Mouse (Mus musculus) myocyte (in vitro differentiated cells): Measurements from ENCODE around the gene Avpr2. TPM values are rescaled to one million over a fixed set of nuclear protein-coding genes. Genes with fewer than 3 reads are reported as not detected.

Source experiments
- H3K27me3 ChIP-seq: one replicate; pipeline ENCODE4 v1.6.1; 2011; ENCODE audit not compliant: control insufficient read depth, insufficient read depth, insufficient read length
- H3K36me3 ChIP-seq: one replicate; pipeline ENCODE4 v1.6.1; 2011; ENCODE audit not compliant: control insufficient read depth, insufficient read depth
- H3K4me2 ChIP-seq: one replicate; pipeline ENCODE4 v1.6.1; 2011; ENCODE audit warnings: low read depth, control low read depth
- H3K4me3 ChIP-seq: one replicate; pipeline ENCODE4 v1.5.1; 2011; ENCODE audit warnings: mild to moderate bottlenecking, control low read depth, moderate library complexity
- H3K79me2 ChIP-seq: one replicate; pipeline ENCODE4 v1.6.1; 2011; ENCODE audit not compliant: control insufficient read depth, insufficient read depth
- H3ac ChIP-seq: one replicate; pipeline ENCODE4 v1.6.1; 2011; ENCODE audit not compliant: control insufficient read depth, insufficient read length
- CEBPB ChIP-seq: IDR thresholded peaks from 2 replicates; pipeline ENCODE4 v1.6.1; 2011; ENCODE audit warnings: mild to moderate bottlenecking, moderate library complexity; ENCODE audit not compliant: poor library complexity, insufficient read depth, severe bottlenecking
- E2F4 ChIP-seq: IDR thresholded peaks from one replicate; pipeline ENCODE4 v1.6.1; 2011; ENCODE audit warnings: mild to moderate bottlenecking, control low read depth, moderate library complexity; ENCODE audit not compliant: insufficient read depth
- MAX ChIP-seq: IDR thresholded peaks from one replicate; pipeline ENCODE4 v1.6.1; 2011; ENCODE audit warnings: low read depth, mild to moderate bottlenecking, control low read depth
- MYOD1 ChIP-seq, 3 experiments: IDR thresholded peaks; one replicate each; pipeline ENCODE4 v1.6.1; 2011; ENCODE audit warnings: control low read depth in 2 of 3, low read depth in 2 of 3, mild to moderate bottlenecking in 2 of 3, moderate library complexity in 1 of 3; ENCODE audit not compliant: insufficient read length in 2 of 3, control insufficient read depth in 1 of 3
- MYOG ChIP-seq, 3 experiments: IDR thresholded peaks; one replicate each; pipeline ENCODE4 v1.6.1; 2011; ENCODE audit warnings: control low read depth in 2 of 3, low read depth in 2 of 3, mild to moderate bottlenecking in 2 of 3; ENCODE audit not compliant: insufficient read length in 2 of 3, control insufficient read depth in 1 of 3, insufficient read depth in 1 of 3
- POLR2A ChIP-seq: IDR thresholded peaks from one replicate; pipeline ENCODE4 v1.6.1; 2011; ENCODE audit warnings: low read depth, mild to moderate bottlenecking, control low read depth, moderate library complexity; ENCODE audit not compliant: insufficient read length
- POLR2AphosphoS2 ChIP-seq: IDR thresholded peaks from one replicate; pipeline ENCODE4 v1.6.1; 2011; ENCODE audit warnings: low read depth, control low read depth; ENCODE audit not compliant: insufficient read length
- REST ChIP-seq: IDR thresholded peaks from one replicate; pipeline ENCODE4 v1.6.1; 2011; ENCODE audit warnings: mild to moderate bottlenecking, control low read depth, moderate library complexity; ENCODE audit not compliant: insufficient read depth, insufficient read length
- SRF ChIP-seq: IDR thresholded peaks from one replicate; pipeline ENCODE4 v1.6.1; 2011; ENCODE audit warnings: low read depth; ENCODE audit not compliant: control insufficient read depth, insufficient read length
- TCF12 ChIP-seq: IDR thresholded peaks from one replicate; pipeline ENCODE4 v1.6.1; 2011; ENCODE audit warnings: mild to moderate bottlenecking, control low read depth; ENCODE audit not compliant: poor library complexity, insufficient read depth, severe bottlenecking
- TCF3 ChIP-seq: IDR thresholded peaks from one replicate; pipeline ENCODE4 v1.6.1; 2011; ENCODE audit warnings: low read depth, control low read depth; ENCODE audit not compliant: insufficient read length
- USF1 ChIP-seq: IDR thresholded peaks from one replicate; pipeline ENCODE4 v1.6.1; 2011; ENCODE audit warnings: low read depth, mild to moderate bottlenecking, control low read depth, moderate library complexity
- polyA plus RNA-seq: library from polyadenylated mRNA; unstranded; fragments of >200 nt; fragmentation: generic; extraction: Trizol; gene quantifications from one replicate; pipeline ENCODE4 v1.2.1, GENCODE M21; 2012; ENCODE audit warnings: missing spikeins

The Avpr2 gene
- polyA plus RNA-seq, 1 experiment, result not detected

DNA sequence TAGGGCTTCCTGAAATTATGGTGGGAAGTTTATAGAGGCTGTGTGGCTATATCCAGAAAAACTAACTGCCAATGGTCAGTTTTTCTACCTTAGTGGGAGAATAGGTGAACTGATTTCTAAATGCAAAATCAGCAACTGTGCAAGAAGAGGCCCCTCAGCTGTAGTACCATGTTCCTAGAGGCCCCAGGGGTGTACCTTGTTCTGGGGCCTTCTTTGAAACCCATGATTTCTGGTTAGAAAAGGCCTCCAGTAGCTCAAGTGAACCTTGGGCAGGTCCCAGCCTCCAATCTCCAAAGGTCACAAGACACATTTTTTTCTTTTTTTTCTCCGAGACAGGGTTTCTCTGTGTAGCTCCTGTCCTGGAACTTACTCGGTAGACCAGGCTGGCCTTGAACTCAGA is 50.4 kb downstream of the Avpr2 start:
- Histone ChIP-seq H3K27me3 (no peaks in the 10 kb centered on the region), H3K36me3 (peaks cover 9% of the 10 kb centered on the region), H3K4me2 (no peak overlapping the region), H3K4me3 (no peak overlapping the region), H3K79me2 (no peaks in the 10 kb centered on the region), H3ac (no peak overlapping the region)
- no peak for TF ChIP-seq MYOD1 (IDR thresholded peaks at IDR 0.05; ENCODE audit: control insufficient read depth in 1 of 3, insufficient read length in 2 of 3, low read depth in 2 of 3)
- no peak for TF ChIP-seq USF1
- TF ChIP-seq CEBPB, result no peak
- no peak for TF ChIP-seq MYOG (IDR thresholded peaks at IDR 0.05; ENCODE audit: control insufficient read depth in 1 of 3, insufficient read depth in 1 of 3, insufficient read length in 2 of 3, low read depth in 2 of 3)
- no peak for TF ChIP-seq POLR2AphosphoS2
- no peak for TF ChIP-seq E2F4
- TF ChIP-seq TCF12, result no peak
- TF ChIP-seq SRF, result no peak
- TF ChIP-seq MAX, result no peak
- TF ChIP-seq POLR2A, result no peak
- TF ChIP-seq TCF3, result no peak
- no peak for TF ChIP-seq REST

Other genes starting within 250 kb of the Avpr2 start
- gene Pnck, start 232.0 kb upstream of the Avpr2 start, polyA plus RNA-seq, result 0.11 TPM
- 56.3 TPM for gene Slc6a8, start 219.0 kb upstream of the Avpr2 start, polyA plus RNA-seq
- gene Bcap31, start 175.9 kb upstream of the Avpr2 start, polyA plus RNA-seq, result 255 TPM
- gene Abcd1, start 175.5 kb upstream of the Avpr2 start, polyA plus RNA-seq, result 14.9 TPM
- 0.66 TPM for gene Plxnb3, start 135.0 kb upstream of the Avpr2 start, polyA plus RNA-seq
- gene Srpk3, start 117.7 kb upstream of the Avpr2 start, polyA plus RNA-seq, result 16.9 TPM
- 238 TPM for gene Idh3g, start 105.2 kb upstream of the Avpr2 start, polyA plus RNA-seq
- 224 TPM for gene Ssr4, start 105.1 kb upstream of the Avpr2 start, polyA plus RNA-seq
- 0.25 TPM for gene Pdzd4, start 67.1 kb upstream of the Avpr2 start, polyA plus RNA-seq
- gene L1cam, start 4.0 kb downstream of the Avpr2 start, polyA plus RNA-seq, result 0.65 TPM
- 0.24 TPM for gene Arhgap4, start 29.8 kb downstream of the Avpr2 start, polyA plus RNA-seq
- 83.1 TPM for gene Naa10, start 29.8 kb downstream of the Avpr2 start, polyA plus RNA-seq
- 103 TPM for gene Renbp, start 38.7 kb downstream of the Avpr2 start, polyA plus RNA-seq
- gene Hcfc1, start 74.3 kb downstream of the Avpr2 start, polyA plus RNA-seq, result 38.1 TPM
- 28.6 TPM for gene Irak1, start 131.8 kb downstream of the Avpr2 start, polyA plus RNA-seq
- gene Opn1mw, start 235.4 kb downstream of the Avpr2 start, polyA plus RNA-seq, result not detected
- 9.2 TPM for gene Mecp2, start 243.3 kb downstream of the Avpr2 start, polyA plus RNA-seq